Mouse (Mus musculus) CH12.LX (cell line): ENCODE measurements around the gene Extl2. TPM values are rescaled to one million over a fixed set of nuclear protein-coding genes. Genes with fewer than 3 reads are reported as not detected.

Experiments used
- DNase-seq: peaks from one replicate; pipeline ENCODE4 v3.0.0-alpha.2; 2013; ENCODE audit errors: extremely low read depth
- H3K27ac ChIP-seq: 2 replicates; pipeline ENCODE4 v1.5.1; 2012; ENCODE audit warnings: low read depth, mild to moderate bottlenecking, control low read depth, moderate library complexity; ENCODE audit not compliant: insufficient read depth
- H3K27me3 ChIP-seq: replicated peaks from 2 replicates; pipeline ENCODE3; 2012; ENCODE audit warnings: inconsistent platforms
- H3K36me3 ChIP-seq, 2 experiments: replicated peaks in 1 of 2; 2 replicates each; pipeline versions ENCODE3 to v1.6.1; 2012; ENCODE audit warnings: inconsistent platforms in 1 of 2, low read length in 1 of 2, mild to moderate bottlenecking in 1 of 2, mixed read lengths in 1 of 2, moderate library complexity in 1 of 2; ENCODE audit not compliant: control insufficient read depth in 1 of 2, insufficient read depth in 1 of 2
- H3K4me1 ChIP-seq, 2 experiments: 2 replicates each; pipeline ENCODE4 v1.6.1; 2012; ENCODE audit warnings: inconsistent platforms in 1 of 2, moderate library complexity in 1 of 2; ENCODE audit not compliant: insufficient read depth in 2 of 2, control insufficient read depth in 1 of 2
- H3K4me2 ChIP-seq: 2 replicates; pipeline ENCODE4 v1.6.1; 2012; ENCODE audit warnings: low read depth, mild to moderate bottlenecking, control low read depth; ENCODE audit not compliant: poor library complexity, insufficient read depth, severe bottlenecking
- H3K4me3 ChIP-seq, 3 experiments: fragments of 150-350 bp in 1 of 3; sonication (generic) in 1 of 3; replicated peaks in 1 of 3; 2 replicates each; pipeline versions ENCODE3 to v1.5.1; 2011 to 2012; ENCODE audit warnings: low read depth in 2 of 3, low read length in 2 of 3, mild to moderate bottlenecking in 2 of 3, moderate library complexity in 2 of 3, control low read depth in 1 of 3, improper control_type of control experiment in 1 of 3, inconsistent platforms in 1 of 3, mixed read lengths in 1 of 3; ENCODE audit not compliant: poor library complexity in 1 of 3
- H3K79me2 ChIP-seq: replicated peaks from 2 replicates; pipeline ENCODE4 v1.6.1; 2012; ENCODE audit warnings: mild to moderate bottlenecking, moderate library complexity; ENCODE audit not compliant: control insufficient read depth, poor library complexity, insufficient read depth, severe bottlenecking; ENCODE audit errors: extremely low read depth
- H3K9ac ChIP-seq: 2 replicates; pipeline ENCODE4 v1.6.1; 2012; ENCODE audit warnings: low read depth, mild to moderate bottlenecking, control low read depth, moderate library complexity; ENCODE audit not compliant: insufficient read depth
- H3K9me3 ChIP-seq: replicated peaks from 2 replicates; pipeline ENCODE3; 2012; ENCODE audit warnings: low read length, inconsistent platforms, mixed read lengths
- CHD2 ChIP-seq: IDR thresholded peaks from 2 replicates; pipeline ENCODE4 v1.6.1; 2011; ENCODE audit warnings: low read length, improper control_type of control experiment
- EP300 ChIP-seq: IDR thresholded peaks from 2 replicates; pipeline ENCODE4 v1.6.1; 2011; ENCODE audit warnings: low read length, improper control_type of control experiment
- HCFC1 ChIP-seq: IDR thresholded peaks from 2 replicates; pipeline ENCODE4 v1.6.1; 2012; ENCODE audit warnings: low read depth, mild to moderate bottlenecking, inconsistent platforms, low read length, improper control_type of control experiment
- MAZ ChIP-seq: IDR thresholded peaks from 2 replicates; pipeline ENCODE4 v1.6.1; 2012; ENCODE audit warnings: low read depth, mild to moderate bottlenecking, inconsistent platforms, low read length, improper control_type of control experiment, moderate library complexity
- MXI1 ChIP-seq: IDR thresholded peaks from 2 replicates; pipeline ENCODE4 v1.6.1; 2011; ENCODE audit warnings: mild to moderate bottlenecking, low read depth, low read length, improper control_type of control experiment
- NRF1 ChIP-seq: IDR thresholded peaks from 2 replicates; pipeline ENCODE4 v1.6.1; 2014; ENCODE audit warnings: low read depth, mild to moderate bottlenecking, inconsistent platforms, low read length, improper control_type of control experiment, moderate library complexity
- RAD21 ChIP-seq: IDR thresholded peaks from 2 replicates; pipeline ENCODE4 v1.6.1; 2011; ENCODE audit warnings: low read depth, mild to moderate bottlenecking, low read length, improper control_type of control experiment, moderate library complexity
- SIN3A ChIP-seq: IDR thresholded peaks from 2 replicates; pipeline ENCODE4 v1.6.1; 2012; ENCODE audit warnings: low read length, improper control_type of control experiment, inconsistent platforms
- TBP ChIP-seq: conservative IDR thresholded peaks from 2 replicates; pipeline ENCODE4 v1.6.1; 2011; ENCODE audit warnings: low read depth, low read length, improper control_type of control experiment
- TCF12 ChIP-seq: IDR thresholded peaks from 2 replicates; pipeline ENCODE4 v1.6.1; 2014; ENCODE audit warnings: low read depth, mild to moderate bottlenecking, inconsistent platforms, low read length, improper control_type of control experiment
- USF1 ChIP-seq: IDR thresholded peaks from 2 replicates; pipeline ENCODE4 v1.6.1; 2014; ENCODE audit warnings: low read depth, mild to moderate bottlenecking, inconsistent platforms, low read length, improper control_type of control experiment
- ZC3H11A ChIP-seq: IDR thresholded peaks from 2 replicates; pipeline ENCODE4 v1.6.1; 2012; ENCODE audit warnings: low read depth, mild to moderate bottlenecking, inconsistent platforms, low read length, improper control_type of control experiment
- ZKSCAN1 ChIP-seq: IDR thresholded peaks from 2 replicates; pipeline ENCODE4 v1.6.1; 2012; ENCODE audit warnings: low read depth, inconsistent platforms, low read length, improper control_type of control experiment, borderline replicate concordance
- ZMIZ1 ChIP-seq: IDR thresholded peaks from 2 replicates; pipeline ENCODE4 v1.6.1; 2012; ENCODE audit warnings: low read depth, mild to moderate bottlenecking, inconsistent platforms, low read length, improper control_type of control experiment
- ZNF384 ChIP-seq: IDR thresholded peaks from 2 replicates; pipeline ENCODE4 v1.6.1; 2012; ENCODE audit warnings: low read depth, low read length, improper control_type of control experiment, inconsistent platforms
- dilution Hi-C: fragments of 300-500 bp; cut with MboI; formaldehyde crosslinking; loops from 2 replicates; pipeline ENCODE4 v1.14.3; 2020; ENCODE audit warnings: low sequenced_read_pairs; ENCODE audit not compliant: extremely low pct_unique_long_range_greater_than_20kb, extremely low pct_ligation_motif_present
- in situ Hi-C: fragments of 300-500 bp; cut with MboI; formaldehyde crosslinking; loops from 3 replicates; pipeline ENCODE4 v1.14.3; 2019; ENCODE audit warnings: low sequenced_read_pairs, low pct_ligation_motif_present, low pct_unique_long_range_greater_than_20kb, mixed read lengths
- polyA plus RNA-seq: library from polyadenylated mRNA; unstranded; fragments of >175 nt; gene quantifications from 2 replicates; pipeline ENCODE4 v1.2.1, GENCODE M21; 2012; ENCODE audit warnings: low read depth; ENCODE audit not compliant: insufficient read length
- total RNA-seq, 2 experiments: library from RNA; depleted of rRNA; stranded (reverse); fragments of 300-350 nt in 1 of 2; fragments of >200 nt in 1 of 2; gene quantifications; 2 replicates each; pipeline ENCODE4 v1.2.3; 2012 to 2014

The Extl2 gene
- total and polyA plus RNA-seq, 3 experiments: 8.1 to 12.0 (median 11.2) TPM

GRCm38 (mm10) chr3:115968745-115969530 is 38.3 kb upstream of the Extl2 start (continued):
- no peak for TF ChIP-seq SIN3A
- peak; percentile 89 for TF ChIP-seq EP300
- 0 out of 2 replicates have a peak, but pooled peaks have one; percentile 41 for TF ChIP-seq TCF12
- no peak for TF ChIP-seq ZC3H11A
- TF ChIP-seq MXI1: 0 out of 2 replicates have a peak, but pooled peaks have one; percentile 50
- no peak for TF ChIP-seq NRF1
- TF ChIP-seq TBP: no peak
- no peak for TF ChIP-seq ZKSCAN1
- TF ChIP-seq, all 38 proteins: peak for 12

- no peak overlapping the region for H3K4me3 ChIP-seq
- no peak overlapping the region for H3K4me2 ChIP-seq
- H3K27me3 ChIP-seq: no peaks in the 10 kb centered on the region
- TF ChIP-seq CHD2: no peak
- no peak for TF ChIP-seq HCFC1
- TF ChIP-seq ZNF384: no peak
- no peak for TF ChIP-seq RAD21
- TF ChIP-seq MAZ: no peak
- dilution Hi-C loops: no loop called here
- in situ Hi-C loops: no loop called here
- H3K27ac ChIP-seq: no peak overlapping the region
- DNase-seq: no peak
- H3K79me2 ChIP-seq: no peaks in the 10 kb centered on the region
- H3K9me3 ChIP-seq: no peaks in the 10 kb centered on the region
- peaks cover 37 to 88% of the 10 kb centered on the region in 2 experiments for H3K36me3 ChIP-seq
- no peak overlapping the region for H3K9ac ChIP-seq
- peaks cover 7 to 14% of the 10 kb centered on the region in 2 experiments; a peak in 3 of 4 replicates for H3K4me1 ChIP-seq
Observed at GRCm38 (mm10) chr3:115971045-115971785, 36.0 kb upstream of the Extl2 start.

GRCm38 (mm10) chr3:115971891-115972646 is 35.2 kb upstream of the Extl2 start:
- no peaks in the 10 kb centered on the region for H3K79me2 ChIP-seq
- H3K4me2 ChIP-seq: no peak overlapping the region
- no peak overlapping the region for H3K4me3 ChIP-seq
- no peak for TF ChIP-seq USF1
- no peak for TF ChIP-seq ZMIZ1
- TF ChIP-seq HCFC1: no peak
- TF ChIP-seq, all 38 proteins: peak for 0
- H3K27ac ChIP-seq: no peak overlapping the region
- H3K27me3 ChIP-seq: no peaks in the 10 kb centered on the region
- DNase-seq: no peak
- no peaks in the 10 kb centered on the region for H3K9me3 ChIP-seq
- H3K4me1 ChIP-seq: peaks cover 7 to 14% of the 10 kb centered on the region in 2 experiments; a peak in 3 of 4 replicates
- H3K9ac ChIP-seq: no peak overlapping the region
- dilution Hi-C loops (no loop called here), in situ Hi-C loops (no loop called here)
- H3K36me3 ChIP-seq: peaks cover 34 to 92% of the 10 kb centered on the region in 2 experiments
